Mouse (Mus musculus) spleen, postnatal 14 days (tissue): ENCODE results near the gene Acap1.

ENCODE experiments used
- DNase-seq, 2 experiments: peaks; one replicate each; pipeline ENCODE4 v3.0.0; 2021 to 2022; ENCODE audit warnings: low spot score in 2 of 2

The Acap1 gene

DNA sequence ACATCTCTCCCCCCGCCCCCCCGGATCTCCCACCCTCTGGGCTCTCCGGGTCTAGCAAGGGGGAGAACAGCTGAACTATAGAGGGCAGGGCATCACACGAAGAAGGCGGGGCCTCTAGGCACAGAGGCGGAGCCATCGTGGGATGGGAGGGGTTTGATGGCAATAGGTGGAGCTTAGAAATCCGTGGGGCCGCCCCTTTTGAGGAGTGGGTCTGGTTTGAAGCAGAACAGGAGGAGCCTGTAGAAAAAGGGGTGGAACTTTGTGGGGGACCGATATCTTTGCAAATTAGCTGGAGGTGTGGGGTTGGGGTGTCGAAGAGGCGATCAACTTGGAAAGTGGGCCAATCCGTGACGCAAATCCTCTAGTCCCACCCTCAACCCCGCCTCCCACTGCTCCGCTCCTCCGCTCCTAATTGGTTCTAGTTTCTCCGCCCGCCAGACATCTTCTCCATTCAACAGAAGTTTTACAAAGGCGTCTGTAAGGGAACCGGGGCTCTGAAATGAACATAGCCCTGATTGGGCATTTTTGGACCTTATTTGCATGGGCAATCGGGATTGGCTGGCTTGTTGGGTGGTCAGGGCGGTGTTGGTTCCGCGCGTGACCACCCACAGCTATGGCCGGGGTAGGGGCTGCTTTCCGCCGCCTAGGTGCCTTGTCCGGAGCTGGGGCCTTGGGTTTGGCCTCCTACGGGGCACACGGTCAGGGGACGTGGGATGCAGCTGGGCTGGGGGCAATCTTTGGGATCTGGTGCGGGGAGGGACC is 57.2 kb downstream of the Acap1 start, which contains the start of gene Tmem256:
Tmem256 (plus strand) TSS at position 563 of the 762 bp plus-strand sequence.
- peak; percentile 80 to 86 for DNase-seq

DNA sequence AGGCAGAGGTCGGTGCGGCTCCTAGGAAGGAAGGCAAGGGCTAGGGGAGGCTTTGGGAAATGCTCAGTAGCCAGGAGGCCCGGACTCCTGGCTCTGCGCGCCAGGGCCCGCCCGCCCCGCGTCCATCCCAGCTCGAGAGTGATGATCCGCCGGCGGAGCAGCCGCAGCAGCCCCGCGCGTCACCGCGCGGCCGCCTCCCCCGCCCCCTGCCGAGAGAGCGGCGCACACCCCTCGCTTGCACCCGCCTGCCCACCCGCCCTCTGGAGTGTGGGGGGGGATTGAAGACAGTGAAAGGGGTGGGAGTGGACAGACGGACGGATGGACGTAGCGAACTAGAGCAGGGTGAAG is 57.8 kb downstream of the Acap1 start, which contains the start of gene Nlgn2:
Nlgn2 (minus strand) TSS at position 181 of the 348 bp plus-strand sequence.
- no peak for DNase-seq

DNA sequence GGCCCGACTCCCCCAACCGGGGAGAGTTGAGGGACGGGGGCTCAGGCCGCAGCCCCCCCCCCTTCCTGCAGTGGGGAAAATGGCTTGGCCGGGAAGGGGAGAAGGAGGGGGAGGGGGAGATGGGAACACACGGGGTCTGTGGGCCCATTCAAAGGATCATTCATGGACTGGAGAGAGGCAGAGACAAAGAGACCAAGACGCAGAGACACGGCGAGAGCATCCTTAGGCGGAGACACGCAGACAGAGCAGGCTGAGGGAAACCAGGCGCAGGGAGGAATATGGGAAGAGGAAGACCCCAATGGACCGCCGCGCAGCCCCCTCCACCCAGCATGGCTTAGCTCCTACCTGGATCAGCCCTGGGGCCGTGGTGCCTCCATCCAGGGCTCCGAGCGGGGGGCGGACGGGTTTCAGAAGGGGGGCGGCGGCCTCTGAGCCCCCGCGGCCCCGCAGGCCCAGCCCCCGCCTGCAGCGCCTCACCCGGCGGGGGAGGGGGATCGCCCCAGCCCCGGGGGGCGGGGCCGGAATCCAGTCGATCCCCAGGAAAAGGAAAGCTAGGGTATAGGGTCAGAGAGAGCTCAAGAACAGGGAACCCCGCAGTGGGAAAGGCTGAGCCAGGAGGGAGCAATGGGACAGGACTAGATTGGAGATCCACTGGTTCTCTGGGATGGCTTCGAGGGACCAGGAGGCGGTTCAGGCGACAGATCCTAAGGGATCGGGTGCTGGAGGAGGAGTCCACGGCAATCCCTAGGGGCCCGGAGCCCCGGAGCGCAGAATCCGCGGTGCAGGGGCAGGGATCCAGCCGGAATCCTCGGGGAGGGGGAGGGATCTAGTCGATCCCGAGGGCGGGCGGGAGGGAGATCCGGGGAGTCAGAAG is 58.4 kb downstream of the Acap1 start:
- no peak for DNase-seq

GRCm38 (mm10) chr11:69835966-69836335 is 59.4 kb downstream of the Acap1 start:
- DNase-seq = no peak

GRCm38 (mm10) chr11:69835326-69835965 is 59.9 kb downstream of the Acap1 start:
- no peak for DNase-seq

GRCm38 (mm10) chr11:69834001-69834549 is 61.3 kb downstream of the Acap1 start:
- peak; percentile 42 to 54 for DNase-seq

DNA sequence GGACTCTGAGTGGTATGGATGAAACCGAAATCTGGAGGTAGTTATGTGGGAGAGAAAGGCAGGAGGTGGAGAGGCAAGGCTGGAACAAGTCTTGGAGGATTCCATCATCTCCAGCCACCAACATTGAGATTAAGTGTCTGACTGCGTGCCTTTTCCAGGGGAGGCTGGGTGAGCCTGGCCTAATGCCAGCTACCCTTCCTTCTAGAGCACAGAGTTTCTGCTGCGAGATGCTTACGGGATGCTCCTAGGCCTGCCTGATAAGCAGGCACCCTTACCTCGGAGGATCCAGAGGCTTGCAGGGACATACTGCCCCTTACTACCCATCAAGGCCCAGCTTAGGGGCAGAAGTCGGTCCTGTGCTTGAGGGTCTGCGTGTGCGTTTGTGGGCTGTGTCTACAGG is 61.8 kb downstream of the Acap1 start:
- no peak for DNase-seq
